Mouse (Mus musculus) myocyte (in vitro differentiated cells): Measurements from ENCODE around the gene Pes1. TPM values are rescaled to one million over a fixed set of nuclear protein-coding genes. Genes with fewer than 3 reads are reported as not detected.

Source experiments
- H3K27me3 ChIP-seq: one replicate; pipeline ENCODE4 v1.6.1; 2011; ENCODE audit not compliant: control insufficient read depth, insufficient read depth, insufficient read length
- H3K36me3 ChIP-seq: one replicate; pipeline ENCODE4 v1.6.1; 2011; ENCODE audit not compliant: control insufficient read depth, insufficient read depth
- H3K4me2 ChIP-seq: one replicate; pipeline ENCODE4 v1.6.1; 2011; ENCODE audit warnings: low read depth, control low read depth
- H3K4me3 ChIP-seq: one replicate; pipeline ENCODE4 v1.5.1; 2011; ENCODE audit warnings: mild to moderate bottlenecking, control low read depth, moderate library complexity
- H3K79me2 ChIP-seq: one replicate; pipeline ENCODE4 v1.6.1; 2011; ENCODE audit not compliant: control insufficient read depth, insufficient read depth
- H3ac ChIP-seq: one replicate; pipeline ENCODE4 v1.6.1; 2011; ENCODE audit not compliant: control insufficient read depth, insufficient read length
- CEBPB ChIP-seq: IDR thresholded peaks from 2 replicates; pipeline ENCODE4 v1.6.1; 2011; ENCODE audit warnings: mild to moderate bottlenecking, moderate library complexity; ENCODE audit not compliant: poor library complexity, insufficient read depth, severe bottlenecking
- E2F4 ChIP-seq: IDR thresholded peaks from one replicate; pipeline ENCODE4 v1.6.1; 2011; ENCODE audit warnings: mild to moderate bottlenecking, control low read depth, moderate library complexity; ENCODE audit not compliant: insufficient read depth
- MAX ChIP-seq: IDR thresholded peaks from one replicate; pipeline ENCODE4 v1.6.1; 2011; ENCODE audit warnings: low read depth, mild to moderate bottlenecking, control low read depth
- MYOD1 ChIP-seq, 3 experiments: IDR thresholded peaks; one replicate each; pipeline ENCODE4 v1.6.1; 2011; ENCODE audit warnings: control low read depth in 2 of 3, low read depth in 2 of 3, mild to moderate bottlenecking in 2 of 3, moderate library complexity in 1 of 3; ENCODE audit not compliant: insufficient read length in 2 of 3, control insufficient read depth in 1 of 3
- MYOG ChIP-seq, 3 experiments: IDR thresholded peaks; one replicate each; pipeline ENCODE4 v1.6.1; 2011; ENCODE audit warnings: control low read depth in 2 of 3, low read depth in 2 of 3, mild to moderate bottlenecking in 2 of 3; ENCODE audit not compliant: insufficient read length in 2 of 3, control insufficient read depth in 1 of 3, insufficient read depth in 1 of 3
- POLR2A ChIP-seq: IDR thresholded peaks from one replicate; pipeline ENCODE4 v1.6.1; 2011; ENCODE audit warnings: low read depth, mild to moderate bottlenecking, control low read depth, moderate library complexity; ENCODE audit not compliant: insufficient read length
- POLR2AphosphoS2 ChIP-seq: IDR thresholded peaks from one replicate; pipeline ENCODE4 v1.6.1; 2011; ENCODE audit warnings: low read depth, control low read depth; ENCODE audit not compliant: insufficient read length
- REST ChIP-seq: IDR thresholded peaks from one replicate; pipeline ENCODE4 v1.6.1; 2011; ENCODE audit warnings: mild to moderate bottlenecking, control low read depth, moderate library complexity; ENCODE audit not compliant: insufficient read depth, insufficient read length
- SRF ChIP-seq: IDR thresholded peaks from one replicate; pipeline ENCODE4 v1.6.1; 2011; ENCODE audit warnings: low read depth; ENCODE audit not compliant: control insufficient read depth, insufficient read length
- TCF12 ChIP-seq: IDR thresholded peaks from one replicate; pipeline ENCODE4 v1.6.1; 2011; ENCODE audit warnings: mild to moderate bottlenecking, control low read depth; ENCODE audit not compliant: poor library complexity, insufficient read depth, severe bottlenecking
- TCF3 ChIP-seq: IDR thresholded peaks from one replicate; pipeline ENCODE4 v1.6.1; 2011; ENCODE audit warnings: low read depth, control low read depth; ENCODE audit not compliant: insufficient read length
- USF1 ChIP-seq: IDR thresholded peaks from one replicate; pipeline ENCODE4 v1.6.1; 2011; ENCODE audit warnings: low read depth, mild to moderate bottlenecking, control low read depth, moderate library complexity
- polyA plus RNA-seq: library from polyadenylated mRNA; unstranded; fragments of >200 nt; fragmentation: generic; extraction: Trizol; gene quantifications from one replicate; pipeline ENCODE4 v1.2.1, GENCODE M21; 2012; ENCODE audit warnings: missing spikeins

Pes1 gene
- polyA plus RNA-seq, 1 experiment = 104 TPM

DNA sequence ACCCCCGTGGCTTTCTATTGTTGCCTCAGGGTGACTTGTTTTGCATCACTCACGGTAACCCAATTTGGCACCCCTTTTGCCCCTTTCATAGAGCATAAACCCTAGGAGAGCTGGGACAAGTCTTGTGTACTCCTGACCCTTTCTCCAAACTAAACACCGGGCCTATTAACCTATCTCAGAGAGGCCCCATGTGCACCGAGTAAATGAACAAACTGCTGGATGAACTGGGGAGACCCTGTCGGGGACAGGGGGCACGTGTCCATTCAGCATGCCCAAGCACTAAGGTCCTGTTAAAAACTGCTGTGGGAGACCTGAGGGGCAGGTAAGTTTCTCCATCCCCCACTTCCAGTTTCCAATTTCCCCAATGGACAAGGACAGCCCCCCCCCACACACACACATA lies 32.8 kb upstream of the Pes1 start:
- H3K4me3 ChIP-seq = peak overlapping the region; percentile 19

DNA sequence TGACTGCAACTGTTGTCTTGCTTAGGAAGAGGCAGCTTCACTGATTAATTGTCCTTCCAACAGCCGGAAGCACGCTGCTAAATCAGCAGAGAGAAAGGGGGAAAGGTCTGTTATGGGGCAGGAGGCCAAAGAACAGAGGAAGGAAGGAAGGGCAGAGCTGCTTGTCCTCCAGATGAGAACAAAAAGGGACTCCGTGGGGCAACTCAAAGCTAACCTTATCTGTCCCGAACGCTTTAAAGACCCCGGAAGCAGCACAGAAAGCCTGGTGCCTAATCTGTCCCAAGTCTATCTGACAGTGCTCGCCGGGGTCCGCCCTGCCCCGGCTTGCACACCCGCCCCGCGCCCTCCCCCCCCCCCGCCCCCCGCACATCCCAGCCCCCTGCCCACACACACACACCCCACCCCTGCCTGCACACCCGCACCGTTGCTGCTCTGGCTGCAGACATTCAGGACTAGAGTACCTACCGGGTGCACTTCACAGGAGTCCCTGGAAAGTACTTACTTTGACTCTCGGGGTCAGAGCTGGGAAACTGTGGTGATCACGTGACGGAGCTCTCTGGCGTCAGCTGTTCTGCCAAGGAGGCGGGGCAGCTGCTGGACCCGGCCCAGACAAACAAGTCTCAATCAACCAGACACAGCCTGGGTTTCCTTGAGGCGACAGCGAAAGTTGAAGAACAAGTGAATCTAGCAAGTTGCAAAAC lies 32.1 kb upstream of the Pes1 start, which contains the start of gene Tcn2:
TSS of gene Tcn2 (minus strand) at position 649 of the 701 bp plus-strand sequence.
- Histone ChIP-seq H3K36me3 (no peaks in the 10 kb centered on the region), H3K4me2 (peak within 1 kb of the TSS; percentile 72), H3K79me2 (no peaks in the 10 kb centered on the region), H3ac (no peak within 1 kb of the TSS), H3K4me3 (peak within 1 kb of the TSS; percentile 19), H3K27me3 (peaks cover 31% of the 10 kb centered on the region)
- TF ChIP-seq POLR2AphosphoS2 (no peak), MYOG (IDR thresholded peaks at IDR 0.05; ENCODE audit: control insufficient read depth in 1 of 3, insufficient read depth in 1 of 3, insufficient read length in 2 of 3, low read depth in 2 of 3) (peak; percentile 27 to 90 (median 82)), MYOD1 (IDR thresholded peaks at IDR 0.05; ENCODE audit: control insufficient read depth in 1 of 3, insufficient read length in 2 of 3, low read depth in 2 of 3) (peak in 2 of 3 experiments; percentile 58 to 71), USF1 (peak; percentile 99)

More for the DNA sequence above, 32.8 kb upstream of the Pes1 start:
- Histone ChIP-seq H3K27me3 (peaks cover 26% of the 10 kb centered on the region), H3K79me2 (no peaks in the 10 kb centered on the region), H3K4me2 (peak overlapping the region; percentile 72), H3K36me3 (no peaks in the 10 kb centered on the region), H3ac (no peak overlapping the region)
- TF ChIP-seq E2F4 (no peak), MAX (no peak), SRF (no peak), REST (no peak), TCF3 (no peak), TCF12 (no peak), POLR2AphosphoS2 (no peak), CEBPB (no peak), MYOD1 (IDR thresholded peaks at IDR 0.05; ENCODE audit: control insufficient read depth in 1 of 3, insufficient read length in 2 of 3, low read depth in 2 of 3) (no peak), POLR2A (no peak), MYOG (IDR thresholded peaks at IDR 0.05; ENCODE audit: control insufficient read depth in 1 of 3, insufficient read depth in 1 of 3, insufficient read length in 2 of 3, low read depth in 2 of 3) (no peak), USF1 (no peak)

DNA sequence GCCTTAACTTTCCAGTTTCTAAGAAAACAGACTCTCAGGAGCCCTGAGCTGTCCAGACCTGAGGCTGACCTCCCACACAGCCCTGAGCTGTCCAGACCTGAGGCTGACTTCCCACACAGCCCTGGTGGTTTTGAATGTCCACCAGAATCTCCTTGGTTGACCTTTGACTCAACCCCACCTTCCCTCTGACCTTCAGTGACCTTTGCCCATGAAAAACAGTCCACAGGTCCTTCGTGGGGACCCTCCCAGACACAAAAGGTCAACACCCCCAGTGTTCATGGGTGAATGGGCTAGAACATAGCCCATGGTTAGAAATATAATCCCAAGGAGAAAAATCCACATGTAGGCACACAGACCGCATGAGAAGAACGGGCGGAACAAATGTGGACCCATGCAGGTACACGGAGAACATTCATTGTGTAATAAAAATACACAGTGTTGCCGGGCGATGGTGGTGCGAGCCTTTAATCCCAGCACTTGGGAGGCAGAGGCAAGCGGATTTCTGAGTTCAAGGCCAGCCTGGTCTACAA lies 30.0 kb upstream of the Pes1 start:
- Histone ChIP-seq H3ac (no peak overlapping the region), H3K36me3 (no peaks in the 10 kb centered on the region), H3K27me3 (peaks cover 39% of the 10 kb centered on the region), H3K4me2 (no peak overlapping the region), H3K4me3 (no peak overlapping the region), H3K79me2 (no peaks in the 10 kb centered on the region)
- TF ChIP-seq SRF (no peak), MYOG (IDR thresholded peaks at IDR 0.05; ENCODE audit: control insufficient read depth in 1 of 3, insufficient read depth in 1 of 3, insufficient read length in 2 of 3, low read depth in 2 of 3) (no peak), TCF12 (no peak), USF1 (no peak), MAX (no peak), TCF3 (no peak), REST (no peak), CEBPB (no peak), POLR2A (no peak)

DNA sequence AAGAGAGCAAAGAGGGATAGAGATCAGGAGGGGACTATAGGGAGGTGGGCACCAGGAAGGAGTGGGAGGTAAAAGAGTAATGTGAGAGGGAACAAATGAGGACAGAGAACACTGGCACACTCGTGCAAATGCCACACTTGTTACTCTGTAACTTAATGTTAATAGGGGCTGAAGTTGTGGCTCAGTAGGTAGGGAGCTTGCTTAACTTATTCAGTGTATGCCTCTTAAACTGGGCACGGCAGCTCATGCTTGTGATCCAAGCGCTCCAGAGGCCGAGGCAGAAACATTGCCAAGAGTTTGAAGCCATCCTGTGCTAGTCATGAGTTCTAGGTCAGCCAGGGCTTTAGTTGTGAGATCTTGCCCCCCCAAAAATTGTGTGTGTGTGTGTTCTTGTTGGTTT lies 28.6 kb upstream of the Pes1 start:
- Histone ChIP-seq H3K4me3 (no peak overlapping the region), H3K27me3 (peaks cover 47% of the 10 kb centered on the region), H3K36me3 (no peaks in the 10 kb centered on the region), H3K4me2 (no peak overlapping the region), H3K79me2 (no peaks in the 10 kb centered on the region), H3ac (no peak overlapping the region)
- TF ChIP-seq MYOD1 (IDR thresholded peaks at IDR 0.05; ENCODE audit: control insufficient read depth in 1 of 3, insufficient read length in 2 of 3, low read depth in 2 of 3) (no peak), E2F4 (no peak), MYOG (IDR thresholded peaks at IDR 0.05; ENCODE audit: control insufficient read depth in 1 of 3, insufficient read depth in 1 of 3, insufficient read length in 2 of 3, low read depth in 2 of 3) (no peak), TCF3 (no peak), POLR2AphosphoS2 (no peak), POLR2A (no peak), REST (no peak), TCF12 (no peak), CEBPB (no peak), MAX (no peak), USF1 (no peak), SRF (no peak)

DNA sequence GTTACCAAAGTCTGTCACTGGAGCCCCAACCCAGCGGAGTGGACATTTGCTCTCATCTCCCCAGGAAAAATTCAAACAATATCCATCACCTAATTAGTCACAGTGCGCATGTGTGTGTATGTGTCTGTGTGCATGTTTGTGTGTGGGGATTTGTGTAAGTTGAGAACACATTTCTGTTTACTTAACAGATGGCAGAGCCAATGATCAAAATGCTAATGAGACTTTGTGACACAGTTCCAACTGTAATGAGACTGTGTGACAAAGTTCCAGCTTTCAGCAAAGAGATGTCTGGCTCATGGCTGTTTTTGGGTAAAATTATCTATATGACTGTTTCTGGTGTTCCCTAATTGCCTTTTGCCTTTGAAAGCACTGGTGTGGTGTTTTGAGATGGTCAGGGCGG lies 27.5 kb upstream of the Pes1 start:
- TF ChIP-seq TCF3 = no peak
- no peak for TF ChIP-seq POLR2AphosphoS2
- TF ChIP-seq CEBPB = no peak
- no peak for TF ChIP-seq MYOG (IDR thresholded peaks at IDR 0.05; ENCODE audit: control insufficient read depth in 1 of 3, insufficient read depth in 1 of 3, insufficient read length in 2 of 3, low read depth in 2 of 3)
- no peak for TF ChIP-seq TCF12
- TF ChIP-seq MAX = no peak
- no peak for TF ChIP-seq REST
- no peak for TF ChIP-seq E2F4
- TF ChIP-seq MYOD1 (IDR thresholded peaks at IDR 0.05; ENCODE audit: control insufficient read depth in 1 of 3, insufficient read length in 2 of 3, low read depth in 2 of 3) = no peak
- TF ChIP-seq USF1 = no peak
- TF ChIP-seq SRF = no peak
- TF ChIP-seq POLR2A = no peak
- no peaks in the 10 kb centered on the region for H3K79me2 ChIP-seq
- H3K4me3 ChIP-seq = no peak overlapping the region
- H3K27me3 ChIP-seq = peaks cover 55% of the 10 kb centered on the region
- no peaks in the 10 kb centered on the region for H3K36me3 ChIP-seq
- no peak overlapping the region for H3K4me2 ChIP-seq
- no peak overlapping the region for H3ac ChIP-seq
